Mouse (Mus musculus) megakaryocyte, embryonic 14.5 days (primary cell): ENCODE results near the gene Appbp2.

ENCODE experiments used
- FLI1 ChIP-seq: IDR thresholded peaks from 2 replicates; pipeline ENCODE4 v1.6.1; 2012; ENCODE audit warnings: low read length, inconsistent platforms, mixed read lengths
- GATA1 ChIP-seq: IDR thresholded peaks from 3 replicates; pipeline ENCODE4 v1.6.1; 2012; ENCODE audit warnings: mixed read lengths, low read length, inconsistent platforms, borderline replicate concordance

- TF ChIP-seq GATA1 (no peak), FLI1 (no peak)
Measured at GRCm38 (mm10) chr11:85222561-85222960, 12.4 kb downstream of the Appbp2 start.
